Comparison of ENCODE assay signal across 22 mouse cellular contexts in the genomic region with DNA sequence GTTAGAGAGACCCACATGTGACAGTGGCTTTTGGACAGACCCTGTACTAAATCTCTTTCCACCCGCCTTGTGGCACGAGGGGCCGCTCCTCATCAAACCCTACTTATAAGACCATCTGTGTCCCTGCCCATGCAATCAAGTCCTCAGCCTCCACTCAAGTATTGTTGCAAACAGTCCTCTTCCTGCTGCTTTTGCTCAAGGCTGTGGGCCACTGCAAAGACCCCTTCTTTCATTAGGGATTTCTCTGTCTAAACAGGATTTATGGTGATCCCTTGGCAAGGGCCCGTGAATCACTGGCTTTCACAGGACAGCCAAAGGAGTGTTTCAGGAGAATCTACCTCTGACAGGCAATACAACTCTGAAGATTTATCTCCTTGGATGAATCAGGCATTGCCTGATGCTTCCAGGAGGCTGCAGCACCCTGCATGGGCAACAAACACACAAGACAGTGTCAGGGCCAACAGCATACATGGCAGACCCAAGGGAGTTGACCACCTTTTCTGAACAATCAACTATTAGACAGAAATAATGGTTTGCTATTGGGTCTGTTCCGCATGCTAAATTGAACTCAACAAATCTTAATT. TPM values are rescaled to one million over a fixed set of nuclear protein-coding genes. Genes with fewer than 3 reads are reported as not detected.
DNase-seq lines count a peak whose midpoint lies in the region; ATAC-seq lines count a peak whose summit lies in the region.
"Had no signal": no experiment of that assay in that cellular context is flagged by ENCODE, and none has a peak within 500 bp of the region (broad histone marks: within the 10 kb centered on the region; RNA-seq: fewer than 3 reads in every experiment).

No protein-coding gene starts in this region.

- no peak overlapping the region for H3K4me3 ChIP-seq in kidney, embryonic 16.5 days (ENCODE audit: low read length)
- H3K4me3 ChIP-seq in neural tube, embryonic 15.5 days (replicated peaks): no peak overlapping the region
- H3K4me3 ChIP-seq: forebrain, embryonic 15.5 days; heart, embryonic 10.5 days; liver, embryonic 12.5 days had no signal

- WGBS in kidney, embryonic 16.5 days: 47% methylated on average over 5 of the region's 5 CpGs
- 20% methylated on average over 5 of the region's 5 CpGs for WGBS in neural tube, embryonic 15.5 days

- 0 out of 2 replicates have a peak, but pooled peaks cover 3% of the 10 kb centered on the region for H3K36me3 ChIP-seq in kidney, embryonic 16.5 days (ENCODE audit: insufficient read depth, low read length)
- no peaks in the 10 kb centered on the region for H3K36me3 ChIP-seq in neural tube, embryonic 15.5 days
- H3K36me3 ChIP-seq: forebrain, embryonic 15.5 days; liver, embryonic 12.5 days had no signal

- peak; percentile 42; the same call in 1 of the 2 replicates for ATAC-seq in kidney, embryonic 16.5 days (ENCODE audit: low FRiP score, low TSS enrichment)
- peak; percentile 53 for ATAC-seq in neural tube, embryonic 15.5 days (ENCODE audit: low FRiP score)
- ATAC-seq: forebrain, embryonic 15.5 days; liver, embryonic 12.5 days had no signal

- H3K4me2 ChIP-seq in kidney, embryonic 16.5 days (replicated peaks; ENCODE audit: low read depth, low read length): no peak overlapping the region
- no peak overlapping the region for H3K4me2 ChIP-seq in neural tube, embryonic 15.5 days
- H3K4me2 ChIP-seq: forebrain, embryonic 15.5 days; liver, embryonic 12.5 days; midbrain, embryonic 11.5 days had no signal

- intact Hi-C loops in heart, postnatal 14 days (cut with DNase I): no loop called here

- no peaks in the 10 kb centered on the region for H3K27me3 ChIP-seq in kidney, embryonic 16.5 days (ENCODE audit: insufficient read depth, low read length)
- no peaks in the 10 kb centered on the region for H3K27me3 ChIP-seq in neural tube, embryonic 15.5 days (replicated peaks)
- H3K27me3 ChIP-seq: forebrain, embryonic 15.5 days; liver, embryonic 12.5 days had no signal

- peaks cover 9% of the 10 kb centered on the region; the same call in 1 of the 2 replicates for H3K4me1 ChIP-seq in kidney, embryonic 16.5 days (ENCODE audit: insufficient read depth, low read length)
- H3K4me1 ChIP-seq in neural tube, embryonic 15.5 days: peaks cover 44% of the 10 kb centered on the region
- H3K4me1 ChIP-seq: heart, embryonic 10.5 days; liver, embryonic 12.5 days had no signal

- no peaks in the 10 kb centered on the region for H3K9me3 ChIP-seq in kidney, embryonic 16.5 days (ENCODE audit: low read length)
- H3K9me3 ChIP-seq in neural tube, embryonic 15.5 days (replicated peaks): no peaks in the 10 kb centered on the region
- H3K9me3 ChIP-seq: forebrain, embryonic 15.5 days; heart, embryonic 10.5 days; liver, embryonic 12.5 days had no signal

- H3K9ac ChIP-seq in kidney, embryonic 16.5 days (replicated peaks; ENCODE audit: low read length): no peak overlapping the region
- H3K9ac ChIP-seq in neural tube, embryonic 15.5 days (replicated peaks): no peak overlapping the region
- H3K9ac ChIP-seq: forebrain, embryonic 15.5 days; liver, embryonic 12.5 days had no signal

- no peak for DNase-seq in kidney, adult 9 months
- peak; percentile 24 for DNase-seq in embryo, embryonic 11.5 days (ENCODE audit: low read depth, low spot score)
- DNase-seq in mesoderm, embryonic 11.5 days (ENCODE audit: low read depth, low spot score): peak; percentile 74
- DNase-seq in spleen, postnatal 36 days (ENCODE audit: low spot score in 2 of 2): no peak
- DNase-seq in liver: no peak
- no peak for DNase-seq in heart, postnatal 14 days
- DNase-seq: adrenal gland, postnatal 10 days; cerebellum, adult 2 months; cerebellum, postnatal 25 days; kidney, adult 2 months; kidney, postnatal 4 days; lung, adult 18-20 months; lung, postnatal 10 days; right cerebral cortex, adult 18-20 months; thymus, adult 18-20 months had no signal

- no peak overlapping the region for H3K27ac ChIP-seq in kidney, embryonic 16.5 days (ENCODE audit: low read length)
- peak overlapping the region; percentile 2; the same call in 1 of the 2 replicates for H3K27ac ChIP-seq in neural tube, embryonic 15.5 days (replicated peaks)
- H3K27ac ChIP-seq: forebrain, embryonic 15.5 days; heart, embryonic 10.5 days; liver, embryonic 12.5 days had no signal

RNA-seq across cellular contexts. Expression of gene Cdh11, which starts 43.3 kb away (rescaled TPM):
- 151 and 159 TPM in 2 replicates for polyA plus RNA-seq in kidney, embryonic 16.5 days (2015; fragmentation: Nextera tagmentation; extraction: Ambion mirVana)
- 51.6 and 61.2 TPM in 2 replicates for polyA plus RNA-seq in neural tube, embryonic 15.5 days (2015; fragmentation: Nextera tagmentation; extraction: Ambion mirVana)
- total RNA-seq in heart, postnatal 14 days (2021): 10 to 100 TPM; 24.1 to 27.6 TPM
- total RNA-seq: MEL had no signal

Comparison
In these comparisons a context has a peak if more than half of its experiments do, and no peak if none do; other contexts are left out.
1. DNase-seq: peak in embryo, embryonic 11.5 days (single experiment) and mesoderm, embryonic 11.5 days (single experiment); none in kidney, adult 9 months (single experiment), spleen, postnatal 36 days (0 of 2), liver (single experiment) and heart, postnatal 14 days (0 of 2).